18 mouse cellular contexts compared by ENCODE assay signal in the genomic region with DNA sequence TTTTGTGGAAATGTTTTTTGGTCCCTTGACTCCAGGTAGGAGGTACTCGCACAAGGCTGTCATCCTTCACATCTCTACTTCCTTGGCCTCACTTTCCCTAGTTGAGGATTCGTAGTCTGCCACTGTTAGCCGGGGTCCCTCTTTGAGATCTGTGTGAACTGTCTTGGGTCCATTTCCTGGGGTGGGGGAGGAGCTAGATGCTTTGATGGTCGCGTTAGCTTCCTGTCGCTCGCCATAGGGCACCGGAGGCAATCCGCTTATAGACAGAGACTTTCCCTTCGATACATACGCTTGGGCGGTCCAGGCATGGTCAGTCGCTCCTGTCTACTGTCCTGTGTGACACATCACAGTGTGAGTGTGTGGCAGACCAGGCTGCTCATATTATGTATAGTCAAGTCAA.
A peak's percentile ranks its signal among the peaks of the same experiment; 100 is the strongest.
DNase-seq lines count a peak whose midpoint lies in the region; TF ChIP-seq lines count a peak whose summit lies in the region.
"Had no signal": no experiment of that assay in that cellular context is flagged by ENCODE, and none has a peak within 500 bp of the region (broad histone marks: within the 10 kb centered on the region; RNA-seq: fewer than 3 reads in every experiment).

No protein-coding gene starts in this region.

- no peaks in the 10 kb centered on the region for H3K27me3 ChIP-seq in limb, embryonic 10.5 days (ENCODE audit: low read depth, poor library complexity, severe bottlenecking)
- H3K27me3 ChIP-seq: heart, embryonic 15.5 days had no signal

- TF ChIP-seq CTCF in left cerebral cortex, adult 2 months (IDR thresholded peaks at IDR 0.05), result no peak

- peak; percentile 67 for DNase-seq in CD4-positive, CD25-positive, alpha-beta regulatory T cell, adult 2 months (ENCODE audit: low read depth, low spot score)
- DNase-seq in T-cell, adult 2 months (ENCODE audit: low spot score), result peak; percentile 48
- no peak for DNase-seq in limb, embryonic 10.5 days (ENCODE audit: low spot score)
- peak; percentile 53 to 57 for DNase-seq in thymus, postnatal 10 days (ENCODE audit: low spot score in 2 of 2)
- no peak for DNase-seq in left cerebral cortex, adult 18-20 months (ENCODE audit: low spot score in 2 of 2)
- no peak for DNase-seq in kidney, adult 18-20 months
- no peak for DNase-seq in left cerebral cortex, postnatal 25 days (ENCODE audit: low spot score in 2 of 2)
- DNase-seq in left cerebral cortex, adult 2 months (ENCODE audit: extremely low spot score in 1 of 2, low spot score in 2 of 2), result no peak
- DNase-seq: adrenal gland, postnatal 10 days; cerebellum, adult 18-20 months; gastrocnemius, postnatal 25 days; heart, adult 2 months; heart, postnatal 4 days; kidney, postnatal 4 days; liver, postnatal 0 days had no signal

- no peak overlapping the region for H3K4me3 ChIP-seq in limb, embryonic 10.5 days
- H3K4me3 ChIP-seq in left cerebral cortex, adult 2 months, result no peak overlapping the region
- H3K4me3 ChIP-seq: heart, adult 2 months; heart, embryonic 15.5 days; midbrain, embryonic 10.5 days had no signal

- H3K36me3 ChIP-seq in limb, embryonic 10.5 days, result no peaks in the 10 kb centered on the region
- H3K36me3 ChIP-seq: heart, embryonic 15.5 days; midbrain, embryonic 10.5 days had no signal

- H3K9me3 ChIP-seq in limb, embryonic 10.5 days (replicated peaks), result no peaks in the 10 kb centered on the region
- H3K9me3 ChIP-seq: heart, embryonic 15.5 days; midbrain, embryonic 10.5 days had no signal

- peaks cover 68% of the 10 kb centered on the region for H3K4me1 ChIP-seq in limb, embryonic 10.5 days

- H3K27ac ChIP-seq in limb, embryonic 10.5 days, result peak overlapping the region; percentile 77
- no peak overlapping the region for H3K27ac ChIP-seq in left cerebral cortex, adult 2 months
- H3K27ac ChIP-seq: heart, adult 2 months; heart, embryonic 15.5 days; macrophage had no signal

- intact Hi-C loops in left cerebral cortex, postnatal 25 days (cut with DNase I), result no loop called here
- intact Hi-C loops in left cerebral cortex, adult 2 months (cut with DNase I), result no loop called here

- 87% methylated on average over 13 of the region's 13 CpGs for WGBS in limb, embryonic 10.5 days

Comparison
In these comparisons a context has a peak if more than half of its experiments do, and no peak if none do; other contexts are left out.
1. DNase-seq: peak in CD4-positive, CD25-positive, alpha-beta regulatory T cell, adult 2 months (single experiment), T-cell, adult 2 months (single experiment) and thymus, postnatal 10 days (2 of 2); none in limb, embryonic 10.5 days (single experiment), left cerebral cortex, adult 18-20 months (0 of 2), kidney, adult 18-20 months (single experiment), left cerebral cortex, postnatal 25 days (0 of 2) and left cerebral cortex, adult 2 months (0 of 2).